Mouse (Mus musculus) heart, adult 11 months (tissue): ENCODE results near the gene Lrig2.

Experiments
- DNase-seq: peaks from one replicate; pipeline ENCODE4 v3.0.0; 2022

Gene Lrig2

DNA sequence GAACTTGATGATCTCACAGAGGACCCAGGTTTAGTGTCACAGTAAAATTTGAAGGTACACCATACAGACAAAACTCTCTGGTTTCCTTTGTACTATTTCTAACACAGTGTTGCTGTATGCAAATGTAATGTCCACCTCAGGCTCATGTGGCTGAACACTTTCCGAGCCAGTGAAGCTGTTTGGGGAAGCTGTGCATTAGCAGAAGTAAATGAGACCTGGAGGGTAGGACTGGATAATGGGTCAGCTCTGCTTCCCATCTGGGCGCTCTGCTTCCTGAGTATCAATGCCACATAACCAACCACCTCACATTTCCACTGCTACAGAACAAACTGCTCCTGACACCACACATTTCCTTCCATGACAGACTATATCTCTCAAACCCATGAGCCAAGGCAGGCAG is 10.1 kb downstream of the Lrig2 start:
- peak; percentile 79 for DNase-seq

GRCm38 (mm10) chr3:104500881-104501280 is 10.8 kb downstream of the Lrig2 start:
- no peak for DNase-seq

GRCm38 (mm10) chr3:104496176-104496575 is 15.5 kb downstream of the Lrig2 start:
- DNase-seq = peak; percentile 39

GRCm38 (mm10) chr3:104480946-104481719 is 30.6 kb downstream of the Lrig2 start:
- no peak for DNase-seq

- no peak for DNase-seq
These were observed 33.7 kb downstream of the Lrig2 start for GRCm38 (mm10) chr3:104478056-104478455.

DNA sequence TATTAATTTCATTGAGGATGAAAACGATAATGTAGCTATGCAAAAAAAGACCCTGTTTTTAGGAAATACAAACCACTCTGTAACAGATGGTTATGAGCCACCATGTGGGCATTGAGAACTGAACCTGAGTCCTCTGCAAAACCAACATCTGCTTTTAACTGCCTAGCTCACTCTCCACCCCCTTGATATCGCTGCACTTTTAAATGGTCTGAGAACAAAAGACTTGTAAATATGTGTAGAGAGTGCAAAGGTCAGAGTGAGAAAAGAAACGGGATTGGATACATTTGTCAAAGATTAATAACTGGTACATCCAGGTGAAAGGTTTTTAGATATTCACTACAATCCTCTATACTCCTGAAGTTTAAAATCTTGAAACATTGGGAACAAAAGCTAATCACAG is 42.3 kb downstream of the Lrig2 start:
- DNase-seq = peak; percentile 6

GRCm38 (mm10) chr3:104461226-104461625 is 50.5 kb downstream of the Lrig2 start:
- peak; percentile 41 for DNase-seq

DNA sequence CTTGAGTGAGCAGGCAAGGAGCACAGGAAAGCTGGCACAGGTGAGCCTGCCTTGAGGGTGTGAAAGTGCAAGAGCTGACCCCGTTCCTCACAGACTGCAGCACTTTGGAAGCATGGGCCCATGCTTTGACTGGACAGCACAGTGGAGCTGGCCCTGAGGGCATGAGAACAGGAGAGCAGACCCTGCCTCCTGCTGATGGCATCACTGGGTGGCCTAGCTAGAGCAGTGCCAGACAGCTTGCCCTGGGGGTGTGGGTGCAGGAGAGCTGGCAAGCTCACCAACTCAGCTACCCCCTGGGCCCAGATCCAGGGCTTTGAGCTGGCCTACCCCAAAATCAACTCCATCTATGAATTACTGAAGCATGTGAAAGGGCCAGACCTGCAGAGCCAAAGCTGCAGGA is 53.1 kb downstream of the Lrig2 start:
- DNase-seq = peak; percentile 81

DNA sequence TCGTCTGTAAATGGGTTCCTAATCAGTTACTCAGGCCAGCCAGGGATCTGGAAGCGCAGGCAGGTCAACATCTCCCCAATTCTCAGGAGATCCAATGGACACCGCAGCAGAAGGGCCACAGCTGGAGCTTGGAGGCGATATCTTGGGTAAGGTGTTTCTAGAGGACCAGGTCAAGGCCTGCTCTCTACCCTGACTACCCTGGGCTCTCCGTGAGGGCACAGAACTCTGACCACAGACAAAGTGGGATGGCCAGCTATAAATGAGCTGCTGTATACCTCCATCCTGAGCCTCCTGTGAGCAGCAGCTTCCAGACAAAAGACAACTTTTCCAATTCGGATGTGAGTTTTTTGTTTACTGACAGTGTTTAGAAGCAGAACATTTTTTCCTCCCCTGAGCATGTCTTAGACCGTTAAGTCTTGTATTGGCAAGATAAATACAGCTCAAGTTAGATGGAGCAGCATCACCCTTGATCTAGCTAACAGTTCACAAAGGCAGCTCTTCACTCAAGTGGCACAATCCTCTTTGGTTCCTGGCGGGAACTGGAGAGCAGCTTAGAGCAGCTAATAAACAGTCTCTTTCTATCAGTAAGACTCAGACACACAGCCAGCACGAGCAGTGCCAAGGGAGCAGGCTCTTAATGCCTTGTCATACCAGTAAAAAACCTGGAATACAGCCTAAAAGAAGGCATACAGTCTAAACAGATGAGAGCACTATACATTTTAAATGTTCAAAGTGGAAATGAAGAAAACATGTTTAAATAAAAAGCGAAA is 56.0 kb downstream of the Lrig2 start:
- peak; percentile 85 for DNase-seq

DNA sequence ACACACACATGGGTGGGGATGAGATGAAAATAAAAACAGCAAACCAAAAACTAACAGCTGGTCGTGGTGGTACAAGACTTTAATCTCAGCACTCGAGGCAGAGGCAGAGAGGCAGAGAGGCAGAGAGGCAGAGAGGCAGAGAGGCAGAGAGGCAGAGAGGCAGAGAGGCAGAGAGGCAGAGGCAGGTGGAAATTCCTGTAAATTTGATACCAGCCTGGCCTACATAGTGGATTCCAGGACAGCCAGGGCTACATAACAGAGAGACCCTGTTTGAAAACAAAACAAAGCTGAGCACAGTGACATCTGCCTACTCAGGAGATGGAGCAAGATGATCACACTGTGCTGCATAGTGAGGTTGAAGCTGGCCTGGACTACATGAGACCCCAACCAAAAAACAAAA is 64.5 kb downstream of the Lrig2 start:
- peak; percentile 40 for DNase-seq

DNA sequence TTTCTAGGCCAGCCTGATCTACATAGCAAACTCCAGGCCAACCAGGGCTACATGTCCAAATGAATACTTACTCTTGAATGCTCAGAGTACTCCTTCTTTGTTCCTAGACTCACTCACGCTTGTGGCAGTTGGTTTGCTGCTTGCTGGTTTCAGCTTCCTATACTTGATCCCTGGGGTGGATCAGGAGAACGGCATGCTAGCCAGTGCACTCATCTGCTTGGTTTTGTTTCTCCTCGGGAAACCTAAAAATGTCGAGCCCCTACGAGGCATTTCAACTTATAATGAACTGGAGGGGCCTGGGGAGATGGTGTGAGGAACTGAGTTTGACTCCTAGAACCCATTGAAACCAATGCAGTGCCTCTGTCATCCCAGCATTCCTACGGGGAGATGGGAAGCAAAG is 65.0 kb downstream of the Lrig2 start:
- DNase-seq = peak; percentile 69

- peak; percentile 91 for DNase-seq
These were observed 66.1 kb downstream of the Lrig2 start for GRCm38 (mm10) chr3:104445576-104445975.

DNA sequence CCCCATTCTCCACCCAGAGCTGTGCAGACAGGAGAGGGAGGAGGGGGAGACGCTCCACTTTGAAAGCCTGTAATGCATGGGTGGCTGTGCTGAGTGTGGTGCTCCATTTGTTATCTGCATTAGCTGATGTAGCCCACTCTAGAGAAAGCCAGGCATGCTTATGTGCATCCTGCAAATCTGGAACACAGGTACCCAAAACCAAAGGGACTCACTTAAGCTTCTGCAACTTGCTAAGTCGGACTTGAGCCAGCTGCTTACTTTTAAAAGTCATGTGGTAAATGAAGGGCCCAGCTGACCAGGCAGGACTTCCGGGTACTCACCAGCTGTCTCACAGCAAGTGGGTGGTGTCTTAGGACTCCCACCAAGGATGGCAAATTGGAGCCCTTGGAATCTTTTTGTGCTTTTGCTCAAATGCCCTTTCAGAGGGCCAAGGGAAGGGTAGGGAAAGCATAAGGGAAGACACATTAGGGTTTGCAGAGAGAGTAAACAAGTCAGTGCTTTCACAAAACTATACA is 66.7 kb downstream of the Lrig2 start:
- peak; percentile 82 for DNase-seq

DNA sequence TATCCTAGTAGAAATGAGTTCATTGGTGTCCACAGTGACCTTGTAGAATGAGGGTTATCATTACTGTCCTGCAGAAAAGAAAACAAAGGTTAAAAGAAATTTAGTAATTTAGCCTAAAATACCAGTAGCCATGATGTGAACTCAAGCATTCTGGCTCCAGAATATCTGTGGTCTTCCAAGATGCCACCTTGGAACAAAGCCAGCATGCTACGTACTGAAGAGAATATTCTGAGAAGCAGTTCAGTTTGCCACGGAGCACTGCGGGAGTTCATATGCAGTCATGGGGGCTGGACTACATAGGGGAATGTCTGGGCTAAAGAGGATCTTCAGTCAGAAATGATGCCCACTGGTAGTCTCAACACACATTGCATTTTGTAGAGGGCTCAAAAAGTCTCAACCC is 67.6 kb downstream of the Lrig2 start:
- DNase-seq = no peak

DNA sequence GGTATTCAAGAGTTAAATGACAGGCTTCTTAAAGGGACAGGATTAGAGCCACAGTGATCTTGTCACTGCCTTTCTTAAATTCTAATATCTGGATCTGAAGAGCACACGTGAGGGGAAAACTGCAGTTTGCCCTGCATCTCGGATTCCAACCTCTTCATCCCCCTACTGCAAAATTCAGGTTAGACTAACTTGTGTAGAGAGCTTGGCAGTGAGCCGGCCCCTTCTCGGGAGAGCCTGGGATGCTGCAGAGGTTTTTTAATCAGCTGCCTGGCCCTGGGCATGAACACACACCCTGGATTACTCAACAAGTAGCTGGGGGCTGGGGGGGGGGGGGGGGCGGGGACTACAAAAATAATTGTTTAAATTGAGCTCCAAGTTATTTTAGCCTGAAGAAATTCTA is 69.4 kb downstream of the Lrig2 start:
- peak; percentile 95 for DNase-seq

DNA sequence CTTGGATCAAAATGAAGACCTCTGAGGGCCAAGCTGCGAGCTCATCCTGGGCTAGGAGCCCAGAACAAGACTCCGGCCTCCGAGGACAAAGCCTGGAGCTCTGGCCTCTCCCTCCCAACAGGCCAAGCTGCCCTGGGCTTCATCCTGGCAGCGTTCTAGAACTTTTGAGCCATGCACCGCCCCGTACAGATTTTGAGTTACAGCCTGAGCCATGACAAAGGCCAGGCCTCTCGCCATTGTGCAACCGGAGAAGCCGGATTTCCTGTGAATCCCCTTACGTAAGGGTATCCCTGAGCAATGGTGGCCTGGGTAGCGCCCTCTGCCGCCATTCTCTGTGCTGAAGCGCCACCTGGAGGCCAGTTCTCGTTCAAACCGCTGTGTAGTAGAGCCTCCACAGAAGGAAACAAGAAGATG is 69.8 kb downstream of the Lrig2 start:
- peak; percentile 100 for DNase-seq

DNA sequence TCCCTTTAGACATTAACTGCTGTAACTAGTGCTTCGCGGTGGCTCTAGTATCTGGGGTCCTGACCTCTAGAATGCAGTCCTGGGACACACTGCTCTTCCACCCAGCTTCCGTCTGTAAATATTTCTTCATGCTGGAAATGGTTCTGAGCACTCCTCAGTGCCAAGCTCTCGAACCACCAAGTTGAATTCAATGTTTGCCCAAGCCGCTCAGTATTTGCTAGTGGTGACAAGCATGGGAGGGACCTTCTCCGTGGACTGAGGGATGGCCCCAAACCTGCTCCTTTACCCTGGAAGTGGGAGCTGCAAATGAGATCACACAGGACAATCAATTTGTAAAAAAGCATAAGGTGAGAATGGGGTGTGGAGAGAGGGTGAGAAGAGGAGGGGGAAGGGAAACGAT is 70.3 kb downstream of the Lrig2 start:
- DNase-seq = no peak

GRCm38 (mm10) chr3:104438777-104439176 is 72.9 kb downstream of the Lrig2 start:
- peak; percentile 73 for DNase-seq

DNA sequence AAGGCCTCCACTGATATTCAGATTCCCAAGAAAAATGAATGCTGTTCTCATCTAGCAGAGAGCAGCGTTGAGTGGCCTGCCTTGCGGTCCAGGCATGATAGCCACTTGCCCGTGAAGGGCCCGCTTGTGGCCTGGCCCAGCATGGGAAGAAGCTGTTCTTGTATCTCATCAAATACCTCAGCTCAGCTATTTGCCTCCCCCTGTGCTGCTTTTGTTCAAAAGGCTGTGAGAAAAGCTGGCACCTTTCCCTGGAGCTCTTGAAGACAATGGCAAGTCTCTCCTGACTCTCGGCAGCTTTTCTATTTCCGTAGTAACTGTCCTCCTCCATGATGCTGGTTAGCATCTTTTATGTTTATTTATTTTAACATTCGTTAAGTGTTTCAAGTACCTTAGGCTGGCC is 74.1 kb downstream of the Lrig2 start:
- DNase-seq = peak; percentile 82

DNA sequence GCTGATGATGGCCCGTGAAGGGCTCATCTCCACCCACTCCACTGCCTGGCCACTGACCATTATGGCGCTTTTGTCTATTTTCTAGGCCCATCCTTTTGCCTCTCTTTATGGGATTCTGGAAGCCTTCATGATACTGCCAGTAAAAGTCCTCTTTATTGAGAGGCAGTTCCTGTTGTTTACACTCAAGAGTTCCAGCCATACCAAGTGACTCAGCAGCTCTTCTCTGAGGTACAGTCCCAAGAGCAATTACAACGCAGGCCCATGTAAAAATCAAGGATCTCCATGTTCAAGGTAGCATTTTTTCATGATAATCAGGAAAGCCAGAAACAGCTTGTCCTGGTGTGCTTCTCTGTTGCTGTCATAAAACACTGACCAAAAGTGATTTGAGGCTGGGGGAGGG is 75.8 kb downstream of the Lrig2 start:
- no peak for DNase-seq

DNA sequence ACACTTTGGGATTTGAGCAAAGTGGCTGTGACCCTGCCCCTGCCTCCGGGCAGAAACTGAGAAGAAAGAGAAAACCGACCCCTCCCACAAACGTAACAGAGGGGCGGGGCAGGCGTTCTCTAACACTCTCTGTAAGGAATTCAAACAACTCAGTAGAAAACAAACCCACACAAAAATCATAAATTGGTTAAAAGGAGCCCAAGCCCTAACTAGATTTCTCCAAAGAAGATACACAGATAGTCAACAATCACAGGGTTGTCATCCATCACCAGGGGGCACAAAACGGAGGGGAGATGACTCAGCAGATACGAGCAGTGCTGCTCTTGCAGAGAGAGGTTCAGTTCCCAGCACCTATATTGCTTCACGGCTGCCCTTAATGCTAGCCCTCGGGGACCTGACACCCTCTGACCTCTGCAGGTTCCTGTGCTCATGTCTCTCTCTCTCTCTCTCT is 77.4 kb downstream of the Lrig2 start:
- DNase-seq = peak; percentile 92

DNA sequence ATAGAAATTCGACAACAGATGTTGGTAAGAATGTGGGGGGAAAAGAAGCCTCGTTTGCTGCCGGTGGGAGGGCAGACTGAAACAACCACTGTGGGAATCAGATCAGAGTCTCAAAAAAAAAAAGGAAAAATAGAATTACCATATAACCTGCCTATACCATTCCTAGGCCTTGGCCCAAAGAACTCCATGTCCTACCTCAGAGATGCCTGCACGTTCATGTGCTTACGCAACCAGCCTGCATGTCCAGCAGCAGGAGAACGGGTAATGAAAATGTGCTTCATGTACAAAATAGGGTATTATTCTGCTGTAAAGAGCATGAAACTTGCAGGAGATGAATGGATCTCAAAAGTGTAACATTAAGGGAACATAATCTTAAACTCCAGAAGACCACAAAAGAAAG is 79.1 kb downstream of the Lrig2 start:
- peak; percentile 84 for DNase-seq

GRCm38 (mm10) chr3:104431848-104432159 is 79.9 kb downstream of the Lrig2 start:
- peak; percentile 96 for DNase-seq

- peak; percentile 91 for DNase-seq
These were observed 80.4 kb downstream of the Lrig2 start for GRCm38 (mm10) chr3:104431156-104431847.
